18 mouse cellular contexts compared by ENCODE assay signal in the genomic region with DNA sequence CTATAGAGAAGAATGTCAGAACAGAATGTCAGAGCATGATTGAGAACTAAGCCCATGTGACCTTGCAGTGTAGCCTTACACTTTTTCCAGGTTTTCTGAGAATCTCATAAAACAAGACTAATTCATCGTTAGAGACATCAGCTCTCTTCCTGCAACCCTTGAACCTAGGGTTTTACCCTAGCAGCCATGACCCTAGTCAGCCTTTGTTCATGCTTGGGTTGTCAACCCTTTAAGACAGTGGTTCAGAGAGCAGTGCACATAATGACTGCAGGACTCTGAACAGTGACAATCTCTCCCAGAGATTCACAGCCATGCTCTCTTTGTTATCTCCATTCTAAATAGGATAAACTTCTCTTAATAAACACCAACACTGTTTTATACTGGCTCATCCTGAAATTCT.
"Had no signal": no experiment of that assay in that cellular context is flagged by ENCODE, and none has a peak within 500 bp of the region (broad histone marks: within the 10 kb centered on the region; RNA-seq: fewer than 3 reads in every experiment).

No protein-coding gene starts in this region.

- H3K4me3 ChIP-seq: intestine, embryonic 15.5 days; limb, embryonic 12.5 days; limb, embryonic 15.5 days; liver, embryonic 13.5 days had no signal

- H3K27me3 ChIP-seq: intestine, embryonic 15.5 days; limb, embryonic 12.5 days; limb, embryonic 15.5 days; liver, embryonic 13.5 days had no signal

- H3K27ac ChIP-seq: intestine, embryonic 15.5 days; kidney, postnatal 0 days; limb, embryonic 12.5 days; limb, embryonic 15.5 days; liver, embryonic 13.5 days; stomach, postnatal 0 days had no signal

- H3K4me2 ChIP-seq: intestine, embryonic 15.5 days; limb, embryonic 12.5 days; limb, embryonic 15.5 days; liver, embryonic 13.5 days; midbrain, embryonic 11.5 days had no signal

- H3K9me3 ChIP-seq: intestine, embryonic 15.5 days; limb, embryonic 12.5 days; limb, embryonic 15.5 days; liver, embryonic 13.5 days had no signal

- H3K9ac ChIP-seq: intestine, embryonic 15.5 days; limb, embryonic 12.5 days; limb, embryonic 15.5 days; liver, embryonic 13.5 days had no signal

- ATAC-seq: intestine, embryonic 15.5 days had no signal

- H3K36me3 ChIP-seq: intestine, embryonic 15.5 days; limb, embryonic 12.5 days; limb, embryonic 15.5 days; liver, embryonic 13.5 days had no signal

- DNase-seq: left cerebral cortex, postnatal 4 days; liver, embryonic 13.5 days; lung, adult 2 months; lung, postnatal 14 days; lung, postnatal 4 days; midbrain, embryonic 14.5 days; right cerebral cortex, adult 18-20 months; right cerebral cortex, postnatal 14 days; right cerebral cortex, postnatal 4 days; thymus, adult 2 months; thymus, postnatal 14 days; thymus, postnatal 4 days had no signal
